Mouse (Mus musculus): ENCODE data around the gene Pde6d.

DNA sequence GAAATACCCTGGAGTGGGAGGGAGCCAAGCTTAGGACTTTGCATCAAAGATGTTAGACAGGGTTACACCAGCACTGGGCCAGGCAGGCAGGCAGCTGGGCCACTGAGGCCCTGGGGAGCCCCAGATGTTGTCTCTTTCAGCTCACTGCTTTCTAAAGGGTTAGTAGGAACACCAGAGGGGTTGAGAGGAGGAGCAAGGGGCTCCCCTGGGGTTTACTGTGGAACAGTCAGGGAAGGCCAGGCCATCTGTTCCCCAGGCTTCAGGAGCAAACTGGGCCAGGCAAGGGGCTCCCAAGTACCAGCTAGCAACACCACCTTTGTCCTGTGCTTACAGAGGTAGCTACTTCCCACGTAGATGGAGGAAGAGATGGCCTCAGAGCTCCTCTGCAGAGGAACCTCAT, 83.8 kb downstream of the Pde6d start:
- TF ChIP-seq CTCF (IDR thresholded peaks at IDR 0.05; ENCODE audit: control insufficient read depth, insufficient read depth, low read length) (no peak), POLR2A (IDR thresholded peaks at IDR 0.05; ENCODE audit: borderline replicate concordance, control insufficient read depth, low read depth, low read length) (no peak)
